Mouse (Mus musculus) CH12.LX (cell line): ENCODE results near the gene Vps11. TPM values are rescaled to one million over a fixed set of nuclear protein-coding genes. Genes with fewer than 3 reads are reported as not detected.
"Not testable (repeated sequence)": the region's sequence is repeated elsewhere in the genome, so short reads cannot be mapped to it uniquely, and the experiment has no call there.

Experiments used
- DNase-seq: peaks from one replicate; pipeline ENCODE4 v3.0.0-alpha.2; 2013; ENCODE audit errors: extremely low read depth
- H3K27ac ChIP-seq: 2 replicates; pipeline ENCODE4 v1.5.1; 2012; ENCODE audit warnings: low read depth, mild to moderate bottlenecking, control low read depth, moderate library complexity; ENCODE audit not compliant: insufficient read depth
- H3K27me3 ChIP-seq: replicated peaks from 2 replicates; pipeline ENCODE3; 2012; ENCODE audit warnings: inconsistent platforms
- H3K36me3 ChIP-seq, 2 experiments: replicated peaks in 1 of 2; 2 replicates each; pipeline versions ENCODE3 to v1.6.1; 2012; ENCODE audit warnings: inconsistent platforms in 1 of 2, low read length in 1 of 2, mild to moderate bottlenecking in 1 of 2, mixed read lengths in 1 of 2, moderate library complexity in 1 of 2; ENCODE audit not compliant: control insufficient read depth in 1 of 2, insufficient read depth in 1 of 2
- H3K4me1 ChIP-seq, 2 experiments: 2 replicates each; pipeline ENCODE4 v1.6.1; 2012; ENCODE audit warnings: inconsistent platforms in 1 of 2, moderate library complexity in 1 of 2; ENCODE audit not compliant: insufficient read depth in 2 of 2, control insufficient read depth in 1 of 2
- H3K4me2 ChIP-seq: 2 replicates; pipeline ENCODE4 v1.6.1; 2012; ENCODE audit warnings: low read depth, mild to moderate bottlenecking, control low read depth; ENCODE audit not compliant: poor library complexity, insufficient read depth, severe bottlenecking
- H3K4me3 ChIP-seq, 3 experiments: fragments of 150-350 bp in 1 of 3; sonication (generic) in 1 of 3; replicated peaks in 1 of 3; 2 replicates each; pipeline versions ENCODE3 to v1.5.1; 2011 to 2012; ENCODE audit warnings: low read depth in 2 of 3, low read length in 2 of 3, mild to moderate bottlenecking in 2 of 3, moderate library complexity in 2 of 3, control low read depth in 1 of 3, improper control_type of control experiment in 1 of 3, inconsistent platforms in 1 of 3, mixed read lengths in 1 of 3; ENCODE audit not compliant: poor library complexity in 1 of 3
- H3K79me2 ChIP-seq: replicated peaks from 2 replicates; pipeline ENCODE4 v1.6.1; 2012; ENCODE audit warnings: mild to moderate bottlenecking, moderate library complexity; ENCODE audit not compliant: control insufficient read depth, poor library complexity, insufficient read depth, severe bottlenecking; ENCODE audit errors: extremely low read depth
- H3K9ac ChIP-seq: 2 replicates; pipeline ENCODE4 v1.6.1; 2012; ENCODE audit warnings: low read depth, mild to moderate bottlenecking, control low read depth, moderate library complexity; ENCODE audit not compliant: insufficient read depth
- H3K9me3 ChIP-seq: replicated peaks from 2 replicates; pipeline ENCODE3; 2012; ENCODE audit warnings: low read length, inconsistent platforms, mixed read lengths
- CTCF ChIP-seq, 2 experiments: IDR thresholded peaks in 1 of 2; conservative IDR thresholded peaks in 1 of 2; 2 replicates each; pipeline ENCODE4 v1.5.1; 2011 to 2012; ENCODE audit warnings: low read depth in 2 of 2, low read length in 2 of 2, improper control_type of control experiment in 1 of 2, inconsistent platforms in 1 of 2, mild to moderate bottlenecking in 1 of 2, moderate library complexity in 1 of 2
- E2F4 ChIP-seq: IDR thresholded peaks from 2 replicates; pipeline ENCODE4 v1.6.1; 2011; ENCODE audit warnings: low read depth, low read length, improper control_type of control experiment; ENCODE audit not compliant: insufficient replicate concordance
- ELF1 ChIP-seq: IDR thresholded peaks from 2 replicates; pipeline ENCODE4 v1.6.1; 2014; ENCODE audit warnings: low read depth, mild to moderate bottlenecking, inconsistent platforms, low read length, improper control_type of control experiment
- EP300 ChIP-seq: IDR thresholded peaks from 2 replicates; pipeline ENCODE4 v1.6.1; 2011; ENCODE audit warnings: low read length, improper control_type of control experiment
- ETS1 ChIP-seq: conservative IDR thresholded peaks from 2 replicates; pipeline ENCODE4 v1.6.1; 2012; ENCODE audit warnings: low read depth, mild to moderate bottlenecking, inconsistent platforms, low read length, improper control_type of control experiment, moderate library complexity
- KAT2A ChIP-seq: IDR thresholded peaks from 2 replicates; pipeline ENCODE4 v1.6.1; 2012; ENCODE audit warnings: low read length, improper control_type of control experiment, inconsistent platforms; ENCODE audit not compliant: insufficient replicate concordance
- MXI1 ChIP-seq: IDR thresholded peaks from 2 replicates; pipeline ENCODE4 v1.6.1; 2011; ENCODE audit warnings: mild to moderate bottlenecking, low read depth, low read length, improper control_type of control experiment
- MYC ChIP-seq: IDR thresholded peaks from 2 replicates; pipeline ENCODE4 v1.6.1; 2011; ENCODE audit warnings: low read depth, mild to moderate bottlenecking, improper control_type of control experiment, low read length
- RCOR1 ChIP-seq: conservative IDR thresholded peaks from 2 replicates; pipeline ENCODE4 v1.6.1; 2012; ENCODE audit warnings: low read depth, mild to moderate bottlenecking, inconsistent platforms, low read length, improper control_type of control experiment
- SIN3A ChIP-seq: IDR thresholded peaks from 2 replicates; pipeline ENCODE4 v1.6.1; 2012; ENCODE audit warnings: low read length, improper control_type of control experiment, inconsistent platforms
- TBP ChIP-seq: conservative IDR thresholded peaks from 2 replicates; pipeline ENCODE4 v1.6.1; 2011; ENCODE audit warnings: low read depth, low read length, improper control_type of control experiment
- TCF12 ChIP-seq: IDR thresholded peaks from 2 replicates; pipeline ENCODE4 v1.6.1; 2014; ENCODE audit warnings: low read depth, mild to moderate bottlenecking, inconsistent platforms, low read length, improper control_type of control experiment
- UBTF ChIP-seq: IDR thresholded peaks from 2 replicates; pipeline ENCODE4 v1.6.1; 2012; ENCODE audit warnings: low read depth, mild to moderate bottlenecking, inconsistent platforms, low read length, improper control_type of control experiment, moderate library complexity
- USF2 ChIP-seq: conservative IDR thresholded peaks from 2 replicates; pipeline ENCODE4 v1.6.1; 2011; ENCODE audit warnings: low read depth, low read length, improper control_type of control experiment
- ZC3H11A ChIP-seq: IDR thresholded peaks from 2 replicates; pipeline ENCODE4 v1.6.1; 2012; ENCODE audit warnings: low read depth, mild to moderate bottlenecking, inconsistent platforms, low read length, improper control_type of control experiment
- ZKSCAN1 ChIP-seq: IDR thresholded peaks from 2 replicates; pipeline ENCODE4 v1.6.1; 2012; ENCODE audit warnings: low read depth, inconsistent platforms, low read length, improper control_type of control experiment, borderline replicate concordance
- dilution Hi-C: fragments of 300-500 bp; cut with MboI; formaldehyde crosslinking; loops from 2 replicates; pipeline ENCODE4 v1.14.3; 2020; ENCODE audit warnings: low sequenced_read_pairs; ENCODE audit not compliant: extremely low pct_unique_long_range_greater_than_20kb, extremely low pct_ligation_motif_present
- in situ Hi-C: fragments of 300-500 bp; cut with MboI; formaldehyde crosslinking; loops from 3 replicates; pipeline ENCODE4 v1.14.3; 2019; ENCODE audit warnings: low sequenced_read_pairs, low pct_ligation_motif_present, low pct_unique_long_range_greater_than_20kb, mixed read lengths
- polyA plus RNA-seq: library from polyadenylated mRNA; unstranded; fragments of >175 nt; gene quantifications from 2 replicates; pipeline ENCODE4 v1.2.1, GENCODE M21; 2012; ENCODE audit warnings: low read depth; ENCODE audit not compliant: insufficient read length
- total RNA-seq, 2 experiments: library from RNA; depleted of rRNA; stranded (reverse); fragments of 300-350 nt in 1 of 2; fragments of >200 nt in 1 of 2; gene quantifications; 2 replicates each; pipeline ENCODE4 v1.2.3; 2012 to 2014

Vps11 gene
- total and polyA plus RNA-seq, 3 experiments: 16.1 to 24.8 (median 22.1) TPM

GRCm38 (mm10) chr9:44378153-44378730 lies 16.8 kb upstream of the Vps11 start:
- Histone ChIP-seq H3K4me2 (peak overlapping the region; percentile 87), H3K4me3 (peak overlapping the region; percentile 73 to 96 (median 73)), H3K4me1 (peaks cover 7 to 34% of the 10 kb centered on the region in 2 experiments), H3K9ac (peak overlapping the region; percentile 93), H3K27me3 (no peaks in the 10 kb centered on the region), H3K36me3 (peaks cover 21 to 29% of the 10 kb centered on the region in 2 experiments), H3K27ac (peak overlapping the region; percentile 64; the same call in 1 of the 2 replicates), H3K9me3 (no peaks in the 10 kb centered on the region), H3K79me2 (peaks cover 25% of the 10 kb centered on the region)
- in situ Hi-C loops (no loop called here), dilution Hi-C loops (no loop called here)
- no peak for DNase-seq
- TF ChIP-seq MXI1 (0 out of 2 replicates have a peak, but pooled peaks have one; percentile 1), RCOR1 (no peak), CTCF (conservative IDR thresholded peaks at IDR 0.05 in 1 of 2, IDR thresholded peaks at IDR 0.05 in 1 of 2; ENCODE audit: low read depth in 2 of 2, low read length in 2 of 2) (no peak), ETS1 (no peak), SIN3A (no peak), MYC (0 out of 2 replicates have a peak, but pooled peaks have one; percentile 7), ZKSCAN1 (no peak), KAT2A (no peak), TBP (no peak)

DNA sequence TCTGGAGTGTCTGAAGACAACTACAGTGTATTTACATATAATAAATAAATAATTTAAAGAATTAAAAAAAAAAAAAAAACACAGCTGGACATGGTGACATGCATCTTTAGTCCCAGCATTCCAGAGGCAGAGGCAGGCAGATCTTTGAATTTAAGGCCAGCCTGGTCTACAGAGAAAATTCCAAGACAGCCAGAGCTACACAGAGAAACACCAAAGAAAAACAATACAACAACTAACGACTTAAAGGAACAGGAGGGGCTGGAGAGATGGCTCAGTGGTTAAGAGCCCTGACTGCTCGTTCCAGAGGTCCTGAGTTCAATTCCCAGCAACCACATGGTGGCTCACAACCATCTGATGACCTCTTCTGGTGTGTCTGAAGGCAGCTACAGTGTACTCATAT lies 15.9 kb upstream of the Vps11 start:
- H3K4me3 ChIP-seq, dilution Hi-C loops, H3K9ac ChIP-seq, H3K27me3 ChIP-seq, DNase-seq, H3K9me3 ChIP-seq, H3K4me2 ChIP-seq, in situ Hi-C loops, H3K27ac ChIP-seq: not testable (repeated sequence)
- H3K36me3 ChIP-seq: peaks cover 14 to 20% of the 10 kb centered on the region in 2 experiments
- peaks cover 25% of the 10 kb centered on the region for H3K79me2 ChIP-seq
- H3K4me1 ChIP-seq: peaks cover 7 to 35% of the 10 kb centered on the region in 2 experiments

- peaks cover 20% of the 10 kb centered on the region for H3K79me2 ChIP-seq
- no peak overlapping the region for H3K4me2 ChIP-seq
- H3K27ac ChIP-seq: no peak overlapping the region
- no peaks in the 10 kb centered on the region for H3K9me3 ChIP-seq
- dilution Hi-C loops: no loop called here
- no peaks in the 10 kb centered on the region for H3K27me3 ChIP-seq
- in situ Hi-C loops: no loop called here
- H3K36me3 ChIP-seq: peaks cover 2 to 8% of the 10 kb centered on the region in 2 experiments
- TF ChIP-seq USF2 (no peak), ELF1 (no peak), EP300 (no peak), RCOR1 (no peak), TBP (no peak), UBTF (no peak), E2F4 (no peak), ZC3H11A (no peak), TCF12 (no peak)
- H3K4me1 ChIP-seq: peaks cover 4 to 27% of the 10 kb centered on the region in 2 experiments
- no peak overlapping the region for H3K9ac ChIP-seq
- DNase-seq: no peak
- no peak overlapping the region for H3K4me3 ChIP-seq
These were observed 14.7 kb upstream of the Vps11 start for GRCm38 (mm10) chr9:44376141-44376540.
